Mouse (Mus musculus) forebrain, embryonic 14.5 days (tissue): Measurements from ENCODE around the gene Frem1. TPM values are rescaled to one million over a fixed set of nuclear protein-coding genes. Genes with fewer than 3 reads are reported as not detected.

Experiments used
- ATAC-seq: fragments of 200-750 bp; cut with Nextera tagmentation; 2 replicates; pipeline ENCODE4 v1.8.0; 2017; ENCODE audit warnings: mild to moderate bottlenecking, moderate library complexity
- DNase-seq: peaks from one replicate; pipeline ENCODE4 v3.0.0-alpha.2; 2015; ENCODE audit warnings: low spot score
- H3K27ac ChIP-seq: fragments of 300-500 bp; sonication (generic); 2 replicates; pipeline ENCODE4 v1.5.1; 2014; ENCODE audit warnings: low read depth, mild to moderate bottlenecking, control low read depth, low read length, moderate library complexity
- H3K27me3 ChIP-seq: fragments of 300-500 bp; sonication (generic); replicated peaks from 2 replicates; pipeline ENCODE4 v1.6.1; 2014; ENCODE audit warnings: low read length, control low read depth, mixed read lengths; ENCODE audit not compliant: control insufficient read depth, insufficient read depth
- H3K36me3 ChIP-seq: fragments of 300-500 bp; sonication (generic); 2 replicates; pipeline ENCODE4 v1.6.1; 2014; ENCODE audit warnings: low read length, control low read depth; ENCODE audit not compliant: control insufficient read depth, insufficient read depth
- H3K4me1 ChIP-seq: fragments of 300-500 bp; sonication (generic); 2 replicates; pipeline ENCODE4 v1.6.1; 2014; ENCODE audit warnings: antibody characterized with exemption, low read length, control low read depth; ENCODE audit not compliant: control insufficient read depth, insufficient read depth
- H3K4me2 ChIP-seq: fragments of 300-500 bp; sonication (generic); 2 replicates; pipeline ENCODE4 v1.6.1; 2014; ENCODE audit warnings: mild to moderate bottlenecking, control low read depth, low read length
- H3K4me3 ChIP-seq: fragments of 300-500 bp; sonication (generic); 2 replicates; pipeline ENCODE4 v1.5.1; 2014; ENCODE audit warnings: low read depth, low read length, control low read depth
- H3K9ac ChIP-seq: fragments of 300-500 bp; sonication (generic); 2 replicates; pipeline ENCODE4 v1.6.1; 2014; ENCODE audit warnings: mild to moderate bottlenecking, low read length, control low read depth, moderate library complexity
- H3K9me3 ChIP-seq: fragments of 300-500 bp; sonication (generic); replicated peaks from 2 replicates; pipeline ENCODE4 v1.6.1; 2016; ENCODE audit warnings: low read length, control low read depth, mixed read lengths; ENCODE audit not compliant: control insufficient read depth
- WGBS: fragments of 180-500 bp; shearing (Covaris S2); extraction: QIAGEN DNeasy Blood & Tissue Kit; methylation state at CpG from one replicate; pipeline ENCODE4 v1.1.7; 2014; 5-methylcytosine and 5-hydroxymethylcytosine counted together
- polyA plus RNA-seq: library from polyadenylated mRNA; unstranded; fragments of >200 nt; fragmentation: Nextera tagmentation; extraction: Ambion mirVana; gene quantifications from 2 replicates; pipeline ENCODE4 v1.2.1, GENCODE M21; 2014

Gene Frem1
- polyA plus RNA-seq, 1 experiment from 2014 or later = 2.2 TPM

GRCm38 (mm10) chr4:82930079-82930478 is 122.1 kb downstream of the Frem1 start:
- no peaks in the 10 kb centered on the region for H3K27me3 ChIP-seq
- no peak for ATAC-seq
- no peak overlapping the region for H3K9ac ChIP-seq
- 0 out of 2 replicates have a peak, but pooled peaks cover 3% of the 10 kb centered on the region for H3K4me1 ChIP-seq
- WGBS = 53% methylated on average over 5 of the region's 5 CpGs
- H3K9me3 ChIP-seq = no peaks in the 10 kb centered on the region
- H3K27ac ChIP-seq = no peak overlapping the region
- no peaks in the 10 kb centered on the region for H3K36me3 ChIP-seq
- no peak overlapping the region for H3K4me3 ChIP-seq
- H3K4me2 ChIP-seq = no peak overlapping the region
- no peak for DNase-seq

GRCm38 (mm10) chr4:82921962-82922361 is 130.2 kb downstream of the Frem1 start:
- no peak overlapping the region for H3K9ac ChIP-seq
- H3K4me3 ChIP-seq = no peak overlapping the region
- no peaks in the 10 kb centered on the region for H3K9me3 ChIP-seq
- 87% methylated on average over 4 of the region's 4 CpGs for WGBS
- DNase-seq (no peak), ATAC-seq (no peak)
- H3K4me2 ChIP-seq = no peak overlapping the region
- peaks cover 7% of the 10 kb centered on the region; the same call in 1 of the 2 replicates for H3K4me1 ChIP-seq
- H3K27ac ChIP-seq = no peak overlapping the region
- no peaks in the 10 kb centered on the region for H3K27me3 ChIP-seq
- H3K36me3 ChIP-seq = no peaks in the 10 kb centered on the region

GRCm38 (mm10) chr4:82918625-82919024 is 133.5 kb downstream of the Frem1 start:
- Histone ChIP-seq H3K9me3 (no peaks in the 10 kb centered on the region), H3K4me3 (no peak overlapping the region), H3K27ac (no peak overlapping the region), H3K4me1 (peaks cover 35% of the 10 kb centered on the region), H3K9ac (no peak overlapping the region), H3K4me2 (no peak overlapping the region), H3K36me3 (no peaks in the 10 kb centered on the region), H3K27me3 (no peaks in the 10 kb centered on the region)
- ATAC-seq (no peak), DNase-seq (no peak)
- WGBS = 67% methylated on average over 2 of the region's 2 CpGs

- Histone ChIP-seq H3K9me3 (no peaks in the 10 kb centered on the region), H3K27me3 (no peaks in the 10 kb centered on the region), H3K4me1 (peaks cover 35% of the 10 kb centered on the region), H3K4me2 (peak overlapping the region; percentile 45), H3K27ac (peak overlapping the region; percentile 91), H3K4me3 (peak overlapping the region; percentile 3; the same call in 1 of the 2 replicates), H3K36me3 (no peaks in the 10 kb centered on the region), H3K9ac (peak overlapping the region; percentile 25; the same call in 1 of the 2 replicates)
- 3% methylated on average over 5 of the region's 5 CpGs for WGBS
- DNase-seq = peak; percentile 90
- ATAC-seq = peak; percentile 81
Observed at GRCm38 (mm10) chr4:82916678-82917050, 135.5 kb downstream of the Frem1 start.

GRCm38 (mm10) chr4:82916003-82916677 is 136.0 kb downstream of the Frem1 start:
- Histone ChIP-seq H3K9ac (peak overlapping the region; percentile 25; the same call in 1 of the 2 replicates), H3K4me2 (peak overlapping the region; percentile 45), H3K4me1 (peaks cover 35% of the 10 kb centered on the region), H3K9me3 (no peaks in the 10 kb centered on the region), H3K27ac (peak overlapping the region; percentile 91), H3K27me3 (no peaks in the 10 kb centered on the region), H3K4me3 (peak overlapping the region; percentile 3), H3K36me3 (no peaks in the 10 kb centered on the region)
- ATAC-seq (peak; percentile 78), DNase-seq (peak; percentile 86)
- WGBS = 5% methylated on average over 14 of the region's 14 CpGs

- H3K36me3 ChIP-seq = no peaks in the 10 kb centered on the region
- H3K9me3 ChIP-seq = no peaks in the 10 kb centered on the region
- 0 out of 2 replicates have a peak, but pooled peaks have one; percentile 11 for ATAC-seq
- peak overlapping the region; percentile 25; the same call in 1 of the 2 replicates for H3K9ac ChIP-seq
- no peak overlapping the region for H3K4me3 ChIP-seq
- WGBS = 34% methylated on average over 7 of the region's 7 CpGs
- no peaks in the 10 kb centered on the region for H3K27me3 ChIP-seq
- peak overlapping the region; percentile 91 for H3K27ac ChIP-seq
- peak overlapping the region; percentile 45 for H3K4me2 ChIP-seq
- no peak for DNase-seq
- peaks cover 35% of the 10 kb centered on the region for H3K4me1 ChIP-seq
Observed at GRCm38 (mm10) chr4:82915576-82915975, 136.6 kb downstream of the Frem1 start.

GRCm38 (mm10) chr4:82914601-82915143 is 137.5 kb downstream of the Frem1 start:
- H3K4me1 ChIP-seq = peaks cover 35% of the 10 kb centered on the region
- H3K9ac ChIP-seq = no peak overlapping the region
- no peaks in the 10 kb centered on the region for H3K36me3 ChIP-seq
- H3K27me3 ChIP-seq = no peaks in the 10 kb centered on the region
- H3K27ac ChIP-seq = peak overlapping the region; percentile 91; the same call in 1 of the 2 replicates
- H3K9me3 ChIP-seq = no peaks in the 10 kb centered on the region
- H3K4me2 ChIP-seq = no peak overlapping the region
- DNase-seq = peak; percentile 45
- 64% methylated on average over 11 of the region's 11 CpGs for WGBS
- H3K4me3 ChIP-seq = no peak overlapping the region
- ATAC-seq = no peak

- peaks cover 3% of the 10 kb centered on the region; the same call in 1 of the 2 replicates for H3K4me1 ChIP-seq
- 97% methylated on average over 10 of the region's 10 CpGs for WGBS
- DNase-seq (no peak), ATAC-seq (no peak)
- H3K27ac ChIP-seq = no peak overlapping the region
- no peak overlapping the region for H3K4me3 ChIP-seq
- no peak overlapping the region for H3K4me2 ChIP-seq
- no peak overlapping the region for H3K9ac ChIP-seq
- H3K27me3 ChIP-seq = no peaks in the 10 kb centered on the region
- no peaks in the 10 kb centered on the region for H3K36me3 ChIP-seq
- no peaks in the 10 kb centered on the region for H3K9me3 ChIP-seq
Observed at GRCm38 (mm10) chr4:82895227-82895626, 156.9 kb downstream of the Frem1 start.

- H3K9me3 ChIP-seq = no peaks in the 10 kb centered on the region
- no peak overlapping the region for H3K4me3 ChIP-seq
- 66% methylated on average over 5 of the region's 5 CpGs for WGBS
- no peak overlapping the region for H3K27ac ChIP-seq
- H3K27me3 ChIP-seq = no peaks in the 10 kb centered on the region
- H3K9ac ChIP-seq = no peak overlapping the region
- no peak overlapping the region for H3K4me2 ChIP-seq
- DNase-seq = no peak
- peaks cover 3% of the 10 kb centered on the region; the same call in 1 of the 2 replicates for H3K4me1 ChIP-seq
- no peaks in the 10 kb centered on the region for H3K36me3 ChIP-seq
- ATAC-seq = no peak
Observed at GRCm38 (mm10) chr4:82892247-82892646, 159.9 kb downstream of the Frem1 start.
